Mouse (Mus musculus) lung, postnatal 0 days (tissue): ENCODE measurements at regions not wholly inside any gene's neighbourhood (a gene's known extent, or its start where the extent isn't known, plus 50 kb on each side); places are given as distances from the start of the nearest gene placed in this dataset.

Source experiments
- ATAC-seq: fragments of 200-750 bp; cut with Nextera tagmentation; 2 replicates; pipeline ENCODE4 v1.8.0; 2017; ENCODE audit warnings: moderate library complexity
- DNase-seq: peaks from one replicate; pipeline ENCODE4 v3.0.0-alpha.2; 2016; ENCODE audit warnings: low spot score
- H3K27ac ChIP-seq: fragments of 300-500 bp; sonication (generic); 2 replicates; pipeline ENCODE4 v1.5.1; 2014; ENCODE audit warnings: antibody characterized with exemption, mild to moderate bottlenecking, low read length, mixed read lengths
- H3K27me3 ChIP-seq: fragments of 300-500 bp; sonication (generic); replicated peaks from 2 replicates; pipeline ENCODE4 v1.6.1; 2014; ENCODE audit warnings: low read length, mixed read lengths; ENCODE audit not compliant: insufficient read depth
- H3K36me3 ChIP-seq: fragments of 300-500 bp; sonication (generic); 2 replicates; pipeline ENCODE4 v1.6.1; 2014; ENCODE audit warnings: low read length, mixed read lengths; ENCODE audit not compliant: insufficient read depth
- H3K4me1 ChIP-seq: fragments of 300-500 bp; sonication (generic); 2 replicates; pipeline ENCODE4 v1.6.1; 2014; ENCODE audit warnings: antibody characterized with exemption, low read depth, low read length, mixed read lengths; ENCODE audit not compliant: insufficient read depth
- H3K4me2 ChIP-seq: fragments of 300-500 bp; sonication (generic); replicated peaks from 2 replicates; pipeline ENCODE4 v1.6.1; 2014; ENCODE audit warnings: low read depth, mild to moderate bottlenecking, low read length, moderate library complexity, mixed read lengths
- H3K4me3 ChIP-seq: fragments of 300-500 bp; sonication (generic); 2 replicates; pipeline ENCODE4 v1.5.1; 2014; ENCODE audit warnings: low read depth, low read length
- H3K9ac ChIP-seq: fragments of 300-500 bp; sonication (generic); replicated peaks from 2 replicates; pipeline ENCODE4 v1.6.1; 2014; ENCODE audit warnings: low read depth, mild to moderate bottlenecking
- H3K9me3 ChIP-seq: fragments of 300-500 bp; sonication (generic); 2 replicates; pipeline ENCODE4 v1.6.1; 2016; ENCODE audit warnings: low read length, mixed read lengths
- CTCF ChIP-seq: IDR thresholded peaks from 2 replicates; pipeline ENCODE4 v1.5.1; 2016; ENCODE audit warnings: antibody characterized with exemption, mild to moderate bottlenecking
- EP300 ChIP-seq: IDR thresholded peaks from 2 replicates; pipeline ENCODE4 v1.6.1; 2016; ENCODE audit warnings: antibody characterized with exemption, mild to moderate bottlenecking, control low read depth
- WGBS: fragments of 180-500 bp; shearing (Covaris S2); extraction: QIAGEN DNeasy Blood & Tissue Kit; methylation state at CpG from one replicate; pipeline ENCODE4 v1.1.7; 2014; 5-methylcytosine and 5-hydroxymethylcytosine counted together

GRCm38 (mm10) chr3:78846617-78847318, 439.5 kb downstream of the Rapgef2 start:
- no peak overlapping the region for H3K4me3 ChIP-seq
- 71% methylated on average over 7 of the region's 8 CpGs for WGBS

GRCm38 (mm10) chr3:78841173-78841572, 445.1 kb downstream of the Rapgef2 start:
- ATAC-seq (no peak), DNase-seq (no peak)
- no peak overlapping the region for H3K4me3 ChIP-seq
- H3K4me1 ChIP-seq, result no peaks in the 10 kb centered on the region
- H3K27me3 ChIP-seq, result no peaks in the 10 kb centered on the region
- no peaks in the 10 kb centered on the region for H3K36me3 ChIP-seq
- TF ChIP-seq CTCF, result no peak
- no peak for TF ChIP-seq EP300
- no peak overlapping the region for H3K4me2 ChIP-seq
- no peaks in the 10 kb centered on the region for H3K9me3 ChIP-seq
- H3K27ac ChIP-seq, result no peak overlapping the region
- 66% methylated on average over 4 of the region's 4 CpGs for whole genome bisulfite sequencing
- no peak overlapping the region for H3K9ac ChIP-seq

More at GRCm38 (mm10) chr3:78846617-78847318, 439.5 kb downstream of the Rapgef2 start:
- TF ChIP-seq EP300, result no peak
- TF ChIP-seq CTCF, result no peak
- DNase-seq, result no peak
- Histone ChIP-seq H3K4me2 (no peak overlapping the region), H3K36me3 (no peaks in the 10 kb centered on the region), H3K9me3 (no peaks in the 10 kb centered on the region), H3K27ac (no peak overlapping the region), H3K27me3 (no peaks in the 10 kb centered on the region), H3K4me1 (no peaks in the 10 kb centered on the region), H3K9ac (no peak overlapping the region)
- no peak for ATAC-seq

- DNase-seq (no peak), ATAC-seq (no peak)
- no peak overlapping the region for H3K9ac ChIP-seq
- no peaks in the 10 kb centered on the region for H3K4me1 ChIP-seq
- TF ChIP-seq CTCF (no peak), EP300 (no peak)
- no peak overlapping the region for H3K27ac ChIP-seq
- no peaks in the 10 kb centered on the region for H3K9me3 ChIP-seq
- no peaks in the 10 kb centered on the region for H3K36me3 ChIP-seq
- 75% methylated on average over 5 of the region's 5 CpGs for WGBS
- no peaks in the 10 kb centered on the region for H3K27me3 ChIP-seq
- H3K4me3 ChIP-seq, result no peak overlapping the region
- no peak overlapping the region for H3K4me2 ChIP-seq
Observed at GRCm38 (mm10) chr3:78836824-78837223, 449.5 kb downstream of the Rapgef2 start.

GRCm38 (mm10) chr3:78825505-78825904, 460.8 kb downstream of the Rapgef2 start:
- H3K36me3 ChIP-seq, result no peaks in the 10 kb centered on the region
- no peak for ATAC-seq

GRCm38 (mm10) chr3:78812425-78812824, 473.9 kb downstream of the Rapgef2 start:
- no peak overlapping the region for H3K9ac ChIP-seq
- no peak for TF ChIP-seq EP300
- no peak for TF ChIP-seq CTCF
- no peaks in the 10 kb centered on the region for H3K4me1 ChIP-seq
- no peak overlapping the region for H3K4me3 ChIP-seq
- H3K36me3 ChIP-seq, result no peaks in the 10 kb centered on the region
- DNase-seq, result no peak
- H3K27me3 ChIP-seq, result no peaks in the 10 kb centered on the region
- H3K4me2 ChIP-seq, result no peak overlapping the region
- WGBS, result 66% methylated on average over 3 of the region's 3 CpGs
- ATAC-seq, result no peak
- H3K9me3 ChIP-seq, result no peaks in the 10 kb centered on the region
- H3K27ac ChIP-seq, result no peak overlapping the region

More at GRCm38 (mm10) chr3:78825505-78825904, 460.8 kb downstream of the Rapgef2 start:
- H3K4me3 ChIP-seq, result no peak overlapping the region
- H3K9ac ChIP-seq, result no peak overlapping the region
- WGBS, result 47% methylated on average over 2 of the region's 2 CpGs
- H3K4me2 ChIP-seq, result no peak overlapping the region
- H3K27ac ChIP-seq, result no peak overlapping the region
- H3K27me3 ChIP-seq, result no peaks in the 10 kb centered on the region
- H3K9me3 ChIP-seq, result no peaks in the 10 kb centered on the region
- H3K4me1 ChIP-seq, result no peaks in the 10 kb centered on the region
- TF ChIP-seq CTCF (no peak), EP300 (no peak)
- DNase-seq, result no peak

- Histone ChIP-seq H3K9me3 (no peaks in the 10 kb centered on the region), H3K36me3 (no peaks in the 10 kb centered on the region), H3K4me1 (no peaks in the 10 kb centered on the region), H3K27ac (no peak overlapping the region), H3K4me3 (no peak overlapping the region), H3K9ac (no peak overlapping the region), H3K27me3 (no peaks in the 10 kb centered on the region), H3K4me2 (no peak overlapping the region)
- DNase-seq (no peak), ATAC-seq (no peak)
- WGBS, result 85% methylated on average over 5 of the region's 5 CpGs
- TF ChIP-seq CTCF (no peak), EP300 (no peak)
Observed at GRCm38 (mm10) chr3:78810431-78811152, 475.7 kb downstream of the Rapgef2 start.
